Mouse (Mus musculus): ENCODE results near the gene Insm2. TPM values are rescaled to one million over a fixed set of nuclear protein-coding genes. Genes with fewer than 3 reads are reported as not detected.

The Insm2 gene
- polyA plus RNA-seq, 1 experiment from 2014 or later = 0.09 TPM

GRCm38 (mm10) chr12:55564187-55564963, 34.9 kb upstream of the Insm2 start:
- no peak overlapping the region for H3K4me2 ChIP-seq (ENCODE audit: low read length)
- DNase-seq (ENCODE audit: low spot score) (no peak), ATAC-seq (replicated peaks; ENCODE audit: low FRiP score, low read depth) (no peak)
- H3K9me3 ChIP-seq (replicated peaks; ENCODE audit: low read length) = no peaks in the 10 kb centered on the region
- TF ChIP-seq CTCF (IDR thresholded peaks at IDR 0.05; ENCODE audit: low read depth) = 0 out of 2 replicates have a peak, but pooled peaks have one; percentile 5
- H3K4me3 ChIP-seq (replicated peaks; ENCODE audit: low read depth, low read length) = no peak overlapping the region
- H3K27me3 ChIP-seq (ENCODE audit: insufficient read depth, low read length) = no peaks in the 10 kb centered on the region
- WGBS = 85% methylated on average over 9 of the region's 9 CpGs
- H3K27ac ChIP-seq = no peak overlapping the region
- no peak overlapping the region for H3K9ac ChIP-seq (ENCODE audit: low read depth, low read length)
- no peaks in the 10 kb centered on the region for H3K4me1 ChIP-seq (replicated peaks; ENCODE audit: insufficient read depth, low read length)
- H3K36me3 ChIP-seq (ENCODE audit: insufficient read depth, low read length) = no peaks in the 10 kb centered on the region

DNA sequence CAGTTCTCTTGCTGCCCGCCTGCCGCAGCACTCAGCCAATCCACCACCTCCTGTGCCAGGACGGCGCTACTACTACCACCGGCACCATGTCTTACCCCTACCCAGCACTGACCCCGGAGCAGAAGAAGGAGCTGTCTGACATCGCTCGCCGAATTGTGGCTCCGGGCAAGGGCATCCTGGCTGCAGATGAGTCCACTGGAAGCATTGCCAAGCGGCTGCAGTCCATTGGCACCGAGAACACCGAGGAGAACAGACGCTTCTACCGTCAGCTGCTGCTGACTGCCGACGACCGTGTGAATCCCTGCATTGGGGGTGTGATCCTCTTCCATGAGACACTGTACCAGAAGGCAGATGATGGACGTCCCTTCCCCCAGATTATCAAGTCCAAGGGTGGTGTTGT, 34.0 kb upstream of the Insm2 start, which contains the start of gene Aldoart2:
Aldoart2 (plus strand) TSS at position 34 of the 400 bp plus-strand sequence.
- H3K4me3 ChIP-seq (replicated peaks; ENCODE audit: low read depth, low read length) = no peak within 1 kb of the TSS
- H3K27ac ChIP-seq = no peak within 1 kb of the TSS
- H3K4me1 ChIP-seq (replicated peaks; ENCODE audit: insufficient read depth, low read length) = no peaks in the 10 kb centered on the region
- DNase-seq (ENCODE audit: low spot score) = no peak
- H3K27me3 ChIP-seq (ENCODE audit: insufficient read depth, low read length) = no peaks in the 10 kb centered on the region
- no peak within 1 kb of the TSS for H3K9ac ChIP-seq (ENCODE audit: low read depth, low read length)
- H3K9me3 ChIP-seq (replicated peaks; ENCODE audit: low read length) = no peaks in the 10 kb centered on the region
- no peak for ATAC-seq (replicated peaks; ENCODE audit: low FRiP score, low read depth)
- H3K36me3 ChIP-seq (ENCODE audit: insufficient read depth, low read length) = no peaks in the 10 kb centered on the region
- 97% methylated on average over 19 of the region's 19 CpGs for WGBS
- TF ChIP-seq CTCF (IDR thresholded peaks at IDR 0.05; ENCODE audit: low read depth) = no peak
- no peak within 1 kb of the TSS for H3K4me2 ChIP-seq (ENCODE audit: low read length)

DNA sequence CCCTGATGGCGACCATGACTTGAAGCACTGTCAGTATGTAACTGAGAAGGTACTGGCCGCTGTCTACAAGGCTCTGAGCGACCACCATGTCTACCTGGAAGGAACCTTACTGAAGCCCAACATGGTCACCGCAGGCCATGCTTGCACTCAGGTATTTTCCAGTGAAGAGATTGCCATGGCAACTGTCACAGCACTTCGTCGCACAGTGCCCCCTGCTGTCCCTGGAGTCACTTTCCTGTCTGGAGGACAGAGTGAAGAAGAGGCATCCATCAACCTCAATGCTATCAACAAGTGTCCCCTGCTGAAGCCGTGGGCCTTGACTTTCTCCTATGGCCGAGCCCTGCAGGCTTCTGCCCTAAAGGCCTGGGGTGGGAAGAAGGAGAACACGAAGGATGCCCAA, 33.4 kb upstream of the Insm2 start:
- no peak for TF ChIP-seq CTCF (IDR thresholded peaks at IDR 0.05; ENCODE audit: low read depth)
- DNase-seq (ENCODE audit: low spot score) (no peak), ATAC-seq (replicated peaks; ENCODE audit: low FRiP score, low read depth) (no peak)

GRCm38 (mm10) chr12:55566837-55567236, 32.4 kb upstream of the Insm2 start:
- ATAC-seq (replicated peaks; ENCODE audit: low FRiP score, low read depth) = no peak
- Histone ChIP-seq H3K4me3 (replicated peaks; ENCODE audit: low read depth, low read length) (no peak overlapping the region), H3K27ac (no peak overlapping the region), H3K9me3 (replicated peaks; ENCODE audit: low read length) (no peaks in the 10 kb centered on the region), H3K36me3 (ENCODE audit: insufficient read depth, low read length) (no peaks in the 10 kb centered on the region), H3K9ac (ENCODE audit: low read depth, low read length) (no peak overlapping the region), H3K4me1 (replicated peaks; ENCODE audit: insufficient read depth, low read length) (no peaks in the 10 kb centered on the region), H3K4me2 (ENCODE audit: low read length) (no peak overlapping the region), H3K27me3 (ENCODE audit: insufficient read depth, low read length) (no peaks in the 10 kb centered on the region)
- DNase-seq (ENCODE audit: low spot score) = no peak
- TF ChIP-seq CTCF (IDR thresholded peaks at IDR 0.05; ENCODE audit: low read depth) = no peak
- WGBS = 82% methylated on average over 5 of the region's 5 CpGs

More for the DNA sequence above, 33.4 kb upstream of the Insm2 start:
- Histone ChIP-seq H3K27ac (no peak overlapping the region), H3K36me3 (ENCODE audit: insufficient read depth, low read length) (no peaks in the 10 kb centered on the region), H3K9me3 (replicated peaks; ENCODE audit: low read length) (no peaks in the 10 kb centered on the region), H3K4me1 (replicated peaks; ENCODE audit: insufficient read depth, low read length) (no peaks in the 10 kb centered on the region), H3K9ac (ENCODE audit: low read depth, low read length) (no peak overlapping the region), H3K4me3 (replicated peaks; ENCODE audit: low read depth, low read length) (no peak overlapping the region), H3K27me3 (ENCODE audit: insufficient read depth, low read length) (no peaks in the 10 kb centered on the region), H3K4me2 (ENCODE audit: low read length) (no peak overlapping the region)
- 79% methylated on average over 9 of the region's 9 CpGs for WGBS

DNA sequence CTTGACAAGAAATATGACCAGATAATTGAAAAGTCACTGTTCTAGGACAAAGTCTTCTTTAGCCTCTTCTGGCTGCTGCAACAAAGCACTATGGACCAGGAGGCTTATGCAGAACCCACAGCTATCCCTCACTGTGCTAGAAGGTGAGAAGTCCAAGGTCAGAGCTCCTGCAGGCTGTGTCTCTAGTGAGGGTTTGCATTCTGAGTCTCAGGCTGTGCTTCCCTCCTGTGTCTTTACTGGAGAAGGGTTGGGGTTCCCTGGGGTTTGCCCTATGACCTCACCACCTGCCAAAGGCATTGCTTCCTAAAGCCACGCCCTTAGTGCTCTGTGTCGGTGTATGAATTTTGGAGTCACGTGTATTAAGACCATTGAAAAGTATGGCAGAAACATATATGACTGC, 30.8 kb upstream of the Insm2 start:
- Histone ChIP-seq H3K4me1 (replicated peaks; ENCODE audit: insufficient read depth, low read length) (no peaks in the 10 kb centered on the region), H3K4me3 (replicated peaks; ENCODE audit: low read depth, low read length) (no peak overlapping the region), H3K27me3 (ENCODE audit: insufficient read depth, low read length) (no peaks in the 10 kb centered on the region), H3K36me3 (ENCODE audit: insufficient read depth, low read length) (no peaks in the 10 kb centered on the region), H3K9ac (ENCODE audit: low read depth, low read length) (no peak overlapping the region), H3K9me3 (replicated peaks; ENCODE audit: low read length) (no peaks in the 10 kb centered on the region), H3K4me2 (ENCODE audit: low read length) (no peak overlapping the region), H3K27ac (no peak overlapping the region)
- DNase-seq (ENCODE audit: low spot score) (no peak), ATAC-seq (replicated peaks; ENCODE audit: low FRiP score, low read depth) (no peak)
- WGBS = 81% methylated on average over 3 of the region's 3 CpGs
- TF ChIP-seq CTCF (IDR thresholded peaks at IDR 0.05; ENCODE audit: low read depth) = no peak

DNA sequence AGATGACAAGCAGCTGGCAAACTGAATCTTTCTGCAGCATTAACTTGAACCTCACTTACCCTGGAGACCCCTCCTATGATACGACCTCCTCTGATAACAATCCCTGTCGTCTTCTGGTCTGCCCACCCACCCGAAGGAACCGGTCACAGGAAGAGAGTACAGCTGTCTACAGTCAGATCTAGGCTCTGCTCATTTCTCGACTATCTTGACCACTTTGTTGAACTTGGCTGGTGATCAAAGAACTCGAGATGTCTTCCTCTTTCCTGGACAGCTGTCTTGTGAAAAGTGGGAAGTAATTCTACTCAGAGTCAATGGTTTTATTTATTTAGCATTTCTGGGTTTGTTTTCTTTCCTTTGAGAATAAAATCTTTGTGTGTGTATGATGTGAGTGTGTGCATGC, 29.6 kb upstream of the Insm2 start:
- WGBS = 24% methylated on average over 6 of the region's 6 CpGs
- no peaks in the 10 kb centered on the region for H3K9me3 ChIP-seq (replicated peaks; ENCODE audit: low read length)
- H3K27ac ChIP-seq = no peak overlapping the region
- no peaks in the 10 kb centered on the region for H3K27me3 ChIP-seq (ENCODE audit: insufficient read depth, low read length)
- DNase-seq (ENCODE audit: low spot score) (peak; percentile 24), ATAC-seq (replicated peaks; ENCODE audit: low FRiP score, low read depth) (no peak)
- no peak overlapping the region for H3K4me3 ChIP-seq (replicated peaks; ENCODE audit: low read depth, low read length)
- no peaks in the 10 kb centered on the region for H3K36me3 ChIP-seq (ENCODE audit: insufficient read depth, low read length)
- no peak overlapping the region for H3K4me2 ChIP-seq (ENCODE audit: low read length)
- no peaks in the 10 kb centered on the region for H3K4me1 ChIP-seq (replicated peaks; ENCODE audit: insufficient read depth, low read length)
- TF ChIP-seq CTCF (IDR thresholded peaks at IDR 0.05; ENCODE audit: low read depth) = no peak
- H3K9ac ChIP-seq (ENCODE audit: low read depth, low read length) = no peak overlapping the region
